Mouse (Mus musculus): ENCODE measurements around the gene Trim2. TPM values are rescaled to one million over a fixed set of nuclear protein-coding genes. Genes with fewer than 3 reads are reported as not detected.

Gene Trim2
- polyA plus RNA-seq, 1 experiment: 3.2 TPM

- Histone ChIP-seq H3K36me3 (ENCODE audit: control insufficient read depth, insufficient read depth) (no peaks in the 10 kb centered on the region), H3K27me3 (ENCODE audit: control insufficient read depth, insufficient read depth, insufficient read length) (peaks cover 5% of the 10 kb centered on the region), H3K4me3 (no peak overlapping the region), H3K4me2 (ENCODE audit: low read depth) (no peak overlapping the region), H3K79me2 (ENCODE audit: control insufficient read depth, insufficient read depth) (no peaks in the 10 kb centered on the region), H3ac (ENCODE audit: control insufficient read depth, insufficient read length) (no peak overlapping the region)
- TF ChIP-seq MYOG (IDR thresholded peaks at IDR 0.05; ENCODE audit: control insufficient read depth in 1 of 3, insufficient read depth in 1 of 3, insufficient read length in 2 of 3, low read depth in 2 of 3) (no peak), CEBPB (IDR thresholded peaks at IDR 0.05; ENCODE audit: insufficient read depth, poor library complexity, severe bottlenecking) (no peak), MYOD1 (IDR thresholded peaks at IDR 0.05; ENCODE audit: control insufficient read depth in 1 of 3, insufficient read length in 2 of 3, low read depth in 2 of 3) (no peak), REST (IDR thresholded peaks at IDR 0.05; ENCODE audit: insufficient read depth, insufficient read length) (no peak), POLR2A (IDR thresholded peaks at IDR 0.05; ENCODE audit: insufficient read length, low read depth) (no peak), POLR2AphosphoS2 (IDR thresholded peaks at IDR 0.05; ENCODE audit: insufficient read length, low read depth) (no peak), E2F4 (IDR thresholded peaks at IDR 0.05; ENCODE audit: insufficient read depth) (no peak)
Observed at GRCm38 (mm10) chr3:84264395-84264794, 42.3 kb downstream of the Trim2 start.

- Histone ChIP-seq H3ac (ENCODE audit: control insufficient read depth, insufficient read length) (no peak overlapping the region), H3K27me3 (ENCODE audit: control insufficient read depth, insufficient read depth, insufficient read length) (peaks cover 5% of the 10 kb centered on the region), H3K4me2 (ENCODE audit: low read depth) (no peak overlapping the region)
Observed at GRCm38 (mm10) chr3:84262804-84263203, 43.9 kb downstream of the Trim2 start.

GRCm38 (mm10) chr3:84261863-84262262, 44.8 kb downstream of the Trim2 start:
- Histone ChIP-seq H3ac (ENCODE audit: control insufficient read depth, insufficient read length) (no peak overlapping the region), H3K36me3 (ENCODE audit: control insufficient read depth, insufficient read depth) (no peaks in the 10 kb centered on the region), H3K4me3 (no peak overlapping the region), H3K27me3 (ENCODE audit: control insufficient read depth, insufficient read depth, insufficient read length) (peaks cover 5% of the 10 kb centered on the region), H3K79me2 (ENCODE audit: control insufficient read depth, insufficient read depth) (no peaks in the 10 kb centered on the region), H3K4me2 (ENCODE audit: low read depth) (no peak overlapping the region)
- TF ChIP-seq POLR2AphosphoS2 (IDR thresholded peaks at IDR 0.05; ENCODE audit: insufficient read length, low read depth): no peak
- TF ChIP-seq TCF3 (IDR thresholded peaks at IDR 0.05; ENCODE audit: insufficient read length, low read depth): no peak
- no peak for TF ChIP-seq MAX (IDR thresholded peaks at IDR 0.05; ENCODE audit: low read depth)
- no peak for TF ChIP-seq POLR2A (IDR thresholded peaks at IDR 0.05; ENCODE audit: insufficient read length, low read depth)
- no peak for TF ChIP-seq SRF (IDR thresholded peaks at IDR 0.05; ENCODE audit: control insufficient read depth, insufficient read length, low read depth)
- TF ChIP-seq CEBPB (IDR thresholded peaks at IDR 0.05; ENCODE audit: insufficient read depth, poor library complexity, severe bottlenecking): no peak
- TF ChIP-seq USF1 (IDR thresholded peaks at IDR 0.05; ENCODE audit: low read depth): no peak
- no peak for TF ChIP-seq E2F4 (IDR thresholded peaks at IDR 0.05; ENCODE audit: insufficient read depth)
- no peak for TF ChIP-seq TCF12 (IDR thresholded peaks at IDR 0.05; ENCODE audit: insufficient read depth, poor library complexity, severe bottlenecking)
- TF ChIP-seq REST (IDR thresholded peaks at IDR 0.05; ENCODE audit: insufficient read depth, insufficient read length): no peak
- TF ChIP-seq MYOD1 (IDR thresholded peaks at IDR 0.05; ENCODE audit: control insufficient read depth in 1 of 3, insufficient read length in 2 of 3, low read depth in 2 of 3): no peak
- TF ChIP-seq MYOG (IDR thresholded peaks at IDR 0.05; ENCODE audit: control insufficient read depth in 1 of 3, insufficient read depth in 1 of 3, insufficient read length in 2 of 3, low read depth in 2 of 3): no peak

More at GRCm38 (mm10) chr3:84262804-84263203, 43.9 kb downstream of the Trim2 start:
- Histone ChIP-seq H3K79me2 (ENCODE audit: control insufficient read depth, insufficient read depth) (no peaks in the 10 kb centered on the region), H3K36me3 (ENCODE audit: control insufficient read depth, insufficient read depth) (no peaks in the 10 kb centered on the region), H3K4me3 (no peak overlapping the region)
- no peak for TF ChIP-seq SRF (IDR thresholded peaks at IDR 0.05; ENCODE audit: control insufficient read depth, insufficient read length, low read depth)
- peak; percentile 76 for TF ChIP-seq USF1 (IDR thresholded peaks at IDR 0.05; ENCODE audit: low read depth)

GRCm38 (mm10) chr3:84260837-84261236, 45.8 kb downstream of the Trim2 start:
- H3K36me3 ChIP-seq (ENCODE audit: control insufficient read depth, insufficient read depth): no peaks in the 10 kb centered on the region
- TF ChIP-seq USF1 (IDR thresholded peaks at IDR 0.05; ENCODE audit: low read depth): no peak
- TF ChIP-seq MYOG (IDR thresholded peaks at IDR 0.05; ENCODE audit: control insufficient read depth in 1 of 3, insufficient read depth in 1 of 3, insufficient read length in 2 of 3, low read depth in 2 of 3): no peak
- TF ChIP-seq E2F4 (IDR thresholded peaks at IDR 0.05; ENCODE audit: insufficient read depth): no peak
- no peak for TF ChIP-seq SRF (IDR thresholded peaks at IDR 0.05; ENCODE audit: control insufficient read depth, insufficient read length, low read depth)
- no peak for TF ChIP-seq POLR2A (IDR thresholded peaks at IDR 0.05; ENCODE audit: insufficient read length, low read depth)
- no peak for TF ChIP-seq TCF12 (IDR thresholded peaks at IDR 0.05; ENCODE audit: insufficient read depth, poor library complexity, severe bottlenecking)

GRCm38 (mm10) chr3:84260024-84260535, 46.6 kb downstream of the Trim2 start:
- Histone ChIP-seq H3K4me2 (ENCODE audit: low read depth) (peak overlapping the region; percentile 79), H3K79me2 (ENCODE audit: control insufficient read depth, insufficient read depth) (no peaks in the 10 kb centered on the region), H3K36me3 (ENCODE audit: control insufficient read depth, insufficient read depth) (no peaks in the 10 kb centered on the region), H3ac (ENCODE audit: control insufficient read depth, insufficient read length) (peak overlapping the region; percentile 2), H3K27me3 (ENCODE audit: control insufficient read depth, insufficient read depth, insufficient read length) (no peaks in the 10 kb centered on the region), H3K4me3 (peak overlapping the region; percentile 48)
- TF ChIP-seq MYOG (IDR thresholded peaks at IDR 0.05; ENCODE audit: control insufficient read depth in 1 of 3, insufficient read depth in 1 of 3, insufficient read length in 2 of 3, low read depth in 2 of 3): no peak
- no peak for TF ChIP-seq USF1 (IDR thresholded peaks at IDR 0.05; ENCODE audit: low read depth)
- TF ChIP-seq SRF (IDR thresholded peaks at IDR 0.05; ENCODE audit: control insufficient read depth, insufficient read length, low read depth): no peak
- no peak for TF ChIP-seq POLR2AphosphoS2 (IDR thresholded peaks at IDR 0.05; ENCODE audit: insufficient read length, low read depth)
- no peak for TF ChIP-seq MAX (IDR thresholded peaks at IDR 0.05; ENCODE audit: low read depth)
- no peak for TF ChIP-seq TCF12 (IDR thresholded peaks at IDR 0.05; ENCODE audit: insufficient read depth, poor library complexity, severe bottlenecking)
- no peak for TF ChIP-seq MYOD1 (IDR thresholded peaks at IDR 0.05; ENCODE audit: control insufficient read depth in 1 of 3, insufficient read length in 2 of 3, low read depth in 2 of 3)
- no peak for TF ChIP-seq E2F4 (IDR thresholded peaks at IDR 0.05; ENCODE audit: insufficient read depth)
- TF ChIP-seq CEBPB (IDR thresholded peaks at IDR 0.05; ENCODE audit: insufficient read depth, poor library complexity, severe bottlenecking): no peak
- TF ChIP-seq POLR2A (IDR thresholded peaks at IDR 0.05; ENCODE audit: insufficient read length, low read depth): no peak
- no peak for TF ChIP-seq TCF3 (IDR thresholded peaks at IDR 0.05; ENCODE audit: insufficient read length, low read depth)
- no peak for TF ChIP-seq REST (IDR thresholded peaks at IDR 0.05; ENCODE audit: insufficient read depth, insufficient read length)

More at GRCm38 (mm10) chr3:84260837-84261236, 45.8 kb downstream of the Trim2 start:
- Histone ChIP-seq H3K79me2 (ENCODE audit: control insufficient read depth, insufficient read depth) (no peaks in the 10 kb centered on the region), H3ac (ENCODE audit: control insufficient read depth, insufficient read length) (no peak overlapping the region), H3K4me2 (ENCODE audit: low read depth) (no peak overlapping the region), H3K27me3 (ENCODE audit: control insufficient read depth, insufficient read depth, insufficient read length) (peaks cover 5% of the 10 kb centered on the region), H3K4me3 (peak overlapping the region; percentile 48)

All from myocyte (in vitro differentiated cells).